Mouse (Mus musculus): ENCODE measurements around the gene Cd47. TPM values are rescaled to one million over a fixed set of nuclear protein-coding genes. Genes with fewer than 3 reads are reported as not detected.
A peak's percentile ranks its signal among the peaks of the same experiment; 100 is the strongest.
"Not testable (repeated sequence)": the region's sequence is repeated elsewhere in the genome, so short reads cannot be mapped to it uniquely, and the experiment has no call there.

Gene Cd47
- polyA plus RNA-seq, 1 experiment from 2014 or later = 38.4 TPM

GRCm38 (mm10) chr16:49818146-49818545 lies 17.8 kb downstream of the Cd47 start:
- Histone ChIP-seq H3K9me3 (replicated peaks) (no peaks in the 10 kb centered on the region), H3K4me1 (no peaks in the 10 kb centered on the region), H3K4me3 (no peak overlapping the region), H3K27ac (replicated peaks) (no peak overlapping the region), H3K27me3 (ENCODE audit: low read depth, poor library complexity, severe bottlenecking) (no peaks in the 10 kb centered on the region), H3K36me3 (no peaks in the 10 kb centered on the region)
- no peak for DNase-seq (ENCODE audit: low spot score)
- WGBS = 91% methylated on average over 5 of the region's 5 CpGs

GRCm38 (mm10) chr16:49818627-49819026 lies 18.3 kb downstream of the Cd47 start:
- WGBS = 84% methylated on average over 6 of the region's 6 CpGs
- no peaks in the 10 kb centered on the region for H3K27me3 ChIP-seq (ENCODE audit: low read depth, poor library complexity, severe bottlenecking)
- H3K4me3 ChIP-seq = no peak overlapping the region
- no peak overlapping the region for H3K27ac ChIP-seq (replicated peaks)
- no peak for DNase-seq (ENCODE audit: low spot score)
- H3K4me1 ChIP-seq = no peaks in the 10 kb centered on the region
- H3K36me3 ChIP-seq = no peaks in the 10 kb centered on the region
- H3K9me3 ChIP-seq (replicated peaks) = no peaks in the 10 kb centered on the region

DNA sequence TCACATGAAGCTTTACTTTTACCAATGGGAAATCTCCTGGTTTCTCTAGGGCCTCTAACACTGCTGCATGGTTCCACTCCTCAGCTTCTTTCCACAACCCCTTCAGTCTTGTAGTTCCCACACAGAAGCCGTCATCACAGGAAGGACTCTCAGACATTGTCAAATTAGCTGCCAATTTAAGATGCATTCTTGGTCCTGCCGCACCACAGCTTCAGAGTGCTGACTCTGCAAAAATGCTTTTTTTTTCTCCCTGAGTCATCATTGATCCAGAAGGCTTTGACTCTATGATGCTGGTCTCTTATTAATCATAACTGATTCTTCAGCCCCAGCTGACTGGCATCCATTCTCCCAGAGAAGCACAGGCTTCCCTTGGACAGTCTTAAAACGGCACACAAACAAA lies 19.2 kb downstream of the Cd47 start:
- Histone ChIP-seq H3K9me3 (replicated peaks) (no peaks in the 10 kb centered on the region), H3K4me3 (no peak overlapping the region), H3K4me1 (no peaks in the 10 kb centered on the region), H3K36me3 (no peaks in the 10 kb centered on the region), H3K27ac (replicated peaks) (no peak overlapping the region), H3K27me3 (ENCODE audit: low read depth, poor library complexity, severe bottlenecking) (no peaks in the 10 kb centered on the region)
- 92% methylated on average over 3 of the region's 3 CpGs for WGBS
- no peak for DNase-seq (ENCODE audit: low spot score)

DNA sequence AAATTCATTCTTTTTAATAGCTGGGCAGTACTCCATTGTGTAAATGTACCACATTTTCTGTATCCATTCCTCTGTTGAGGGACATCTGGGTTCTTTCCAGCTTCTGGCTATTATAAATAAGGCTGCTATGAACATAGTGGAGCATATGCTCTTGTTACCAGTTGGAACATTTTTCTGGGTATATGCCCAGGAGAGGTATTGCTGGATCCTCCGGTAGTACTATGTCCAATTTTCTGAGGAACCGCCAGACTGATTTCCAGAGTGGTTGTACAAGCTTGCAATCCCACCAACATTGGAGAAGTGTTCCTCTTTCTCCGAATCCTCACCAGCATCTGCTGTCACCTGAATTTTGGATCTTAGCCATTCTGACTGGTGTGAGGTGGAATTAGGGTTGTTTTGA lies 30.6 kb downstream of the Cd47 start:
- H3K36me3 ChIP-seq; H3K4me1 ChIP-seq; H3K27me3 ChIP-seq (ENCODE audit: low read depth, poor library complexity, severe bottlenecking); H3K9me3 ChIP-seq (replicated peaks); H3K27ac ChIP-seq (replicated peaks); DNase-seq (ENCODE audit: low spot score); H3K4me3 ChIP-seq: not testable (repeated sequence)
- WGBS = 92% methylated on average over 3 of the region's 3 CpGs

GRCm38 (mm10) chr16:49832339-49832738 lies 32.0 kb downstream of the Cd47 start:
- Histone ChIP-seq H3K4me1 (no peaks in the 10 kb centered on the region), H3K36me3 (no peaks in the 10 kb centered on the region), H3K4me3 (no peak overlapping the region), H3K27me3 (ENCODE audit: low read depth, poor library complexity, severe bottlenecking) (no peaks in the 10 kb centered on the region), H3K9me3 (replicated peaks) (no peaks in the 10 kb centered on the region), H3K27ac (replicated peaks) (no peak overlapping the region)
- no peak for DNase-seq (ENCODE audit: low spot score)
- 89% methylated on average over 3 of the region's 3 CpGs for WGBS

DNA sequence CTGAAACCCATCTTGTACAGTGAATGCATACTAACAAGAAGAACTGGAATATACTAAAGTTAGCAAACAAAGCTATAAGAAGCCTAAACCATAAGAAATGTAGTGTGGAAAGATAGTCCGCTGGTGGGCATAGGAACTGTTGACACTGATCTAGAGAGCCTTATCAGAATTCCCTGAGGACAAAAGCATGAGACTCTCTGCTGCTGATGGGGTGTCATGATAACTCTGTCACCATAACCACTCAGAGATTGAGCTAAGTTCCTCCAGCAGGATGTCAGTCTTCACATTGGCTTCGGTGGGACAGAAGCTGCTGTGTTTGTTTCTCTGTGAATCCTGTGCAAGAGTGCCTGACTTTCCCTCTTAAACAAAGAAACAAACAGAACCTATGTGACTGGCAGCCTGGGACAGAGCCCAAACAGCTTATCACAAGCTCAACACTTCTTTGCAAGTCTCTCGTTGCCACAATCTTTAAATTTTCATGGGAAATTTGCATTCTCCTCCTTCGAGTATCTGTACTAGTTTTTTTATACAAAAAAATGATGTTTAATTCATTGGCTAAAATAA lies 33.9 kb downstream of the Cd47 start:
- Histone ChIP-seq H3K4me1 (no peaks in the 10 kb centered on the region), H3K36me3 (no peaks in the 10 kb centered on the region), H3K27ac (replicated peaks) (no peak overlapping the region), H3K9me3 (replicated peaks) (no peaks in the 10 kb centered on the region), H3K27me3 (ENCODE audit: low read depth, poor library complexity, severe bottlenecking) (no peaks in the 10 kb centered on the region), H3K4me3 (no peak overlapping the region)
- whole genome bisulfite sequencing = 70% methylated on average over 4 of the region's 4 CpGs
- DNase-seq (ENCODE audit: low spot score) = no peak

GRCm38 (mm10) chr16:49836634-49837164 lies 36.4 kb downstream of the Cd47 start:
- 88% methylated on average over 6 of the region's 6 CpGs for WGBS
- Histone ChIP-seq H3K27ac (replicated peaks) (no peak overlapping the region), H3K9me3 (replicated peaks) (no peaks in the 10 kb centered on the region), H3K4me3 (no peak overlapping the region), H3K36me3 (no peaks in the 10 kb centered on the region), H3K4me1 (peaks cover 6% of the 10 kb centered on the region), H3K27me3 (ENCODE audit: low read depth, poor library complexity, severe bottlenecking) (no peaks in the 10 kb centered on the region)
- no peak for DNase-seq (ENCODE audit: low spot score)

DNA sequence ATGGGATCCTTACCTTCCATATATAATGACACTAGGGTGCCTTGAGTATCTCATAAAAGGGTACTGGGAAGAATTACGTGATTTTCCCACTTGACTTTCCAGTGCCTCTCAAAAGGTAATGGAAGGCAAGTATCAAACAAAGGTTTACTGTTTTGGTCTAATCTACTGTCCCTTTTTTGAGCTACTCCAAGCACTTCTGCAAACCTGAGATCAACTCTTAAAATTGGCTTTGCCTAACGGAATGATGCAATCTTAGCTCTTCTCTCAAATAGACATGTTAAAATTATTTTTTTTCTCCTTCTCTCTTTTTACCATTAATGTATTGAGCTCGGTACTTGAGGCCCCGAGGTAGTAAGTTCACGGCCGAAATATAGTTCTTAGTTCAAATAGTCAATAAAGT lies 38.6 kb downstream of the Cd47 start:
- no peak overlapping the region for H3K27ac ChIP-seq (replicated peaks)
- H3K36me3 ChIP-seq = no peaks in the 10 kb centered on the region
- H3K4me1 ChIP-seq = peaks cover 6% of the 10 kb centered on the region
- no peaks in the 10 kb centered on the region for H3K9me3 ChIP-seq (replicated peaks)
- H3K4me3 ChIP-seq = no peak overlapping the region
- no peak for DNase-seq (ENCODE audit: low spot score)
- H3K27me3 ChIP-seq (ENCODE audit: low read depth, poor library complexity, severe bottlenecking) = no peaks in the 10 kb centered on the region
- 88% methylated on average over 6 of the region's 6 CpGs for WGBS

DNA sequence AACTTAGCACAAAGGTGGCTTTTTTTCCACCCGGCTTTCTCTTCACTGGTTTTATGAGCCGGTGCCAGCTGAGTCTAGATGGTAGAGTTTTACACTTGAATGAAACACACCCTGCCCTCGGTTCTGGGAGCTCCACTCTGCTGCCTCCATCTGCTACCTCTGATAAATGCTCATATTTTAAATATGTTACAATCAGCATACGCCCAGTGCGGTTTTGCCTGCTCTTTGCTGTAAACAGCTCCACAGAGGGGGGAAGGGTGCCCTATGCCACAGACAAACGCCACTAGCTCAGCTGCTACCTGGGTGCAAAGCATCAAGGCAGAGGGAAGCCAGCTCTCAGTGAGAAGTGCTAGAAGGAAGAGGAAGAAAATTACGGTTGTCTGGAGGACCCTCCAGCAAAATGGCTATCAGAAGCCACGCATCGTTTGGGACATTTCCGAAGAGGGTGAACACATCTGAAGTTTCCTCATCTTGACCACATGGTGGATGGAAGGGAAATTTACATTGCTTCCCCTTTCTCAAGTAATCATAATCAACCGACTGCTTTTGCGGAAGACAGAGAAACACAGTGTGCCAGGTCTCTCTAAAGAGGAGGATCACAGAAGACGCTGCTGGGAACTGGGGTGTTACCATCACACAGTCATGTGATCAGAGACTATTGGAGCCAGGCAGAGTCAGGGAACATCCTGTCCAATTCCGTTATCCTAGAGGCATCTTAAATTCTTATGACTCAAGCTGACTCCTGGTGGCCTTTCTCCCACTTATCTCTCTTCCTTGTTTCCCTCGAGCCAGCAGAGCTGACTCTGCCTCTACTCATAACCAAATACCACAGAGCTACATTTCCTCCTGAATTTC lies 39.6 kb downstream of the Cd47 start:
- H3K4me1 ChIP-seq = peaks cover 6% of the 10 kb centered on the region
- H3K27ac ChIP-seq (replicated peaks) = peak overlapping the region; percentile 49; the same call in 1 of the 2 replicates
- WGBS = 74% methylated on average over 15 of the region's 15 CpGs
- DNase-seq (ENCODE audit: low spot score) = no peak
- H3K27me3 ChIP-seq (ENCODE audit: low read depth, poor library complexity, severe bottlenecking) = no peaks in the 10 kb centered on the region
- no peaks in the 10 kb centered on the region for H3K36me3 ChIP-seq
- no peaks in the 10 kb centered on the region for H3K9me3 ChIP-seq (replicated peaks)
- H3K4me3 ChIP-seq = no peak overlapping the region

GRCm38 (mm10) chr16:49843723-49844122 lies 43.4 kb downstream of the Cd47 start:
- no peak for DNase-seq (ENCODE audit: low spot score)

GRCm38 (mm10) chr16:49847224-49848003 lies 47.1 kb downstream of the Cd47 start:
- H3K9me3 ChIP-seq (replicated peaks) = no peaks in the 10 kb centered on the region
- no peak overlapping the region for H3K4me3 ChIP-seq
- no peaks in the 10 kb centered on the region for H3K4me1 ChIP-seq
- no peaks in the 10 kb centered on the region for H3K27me3 ChIP-seq (ENCODE audit: low read depth, poor library complexity, severe bottlenecking)
- no peak overlapping the region for H3K27ac ChIP-seq (replicated peaks)
- WGBS = 84% methylated on average over 5 of the region's 5 CpGs
- DNase-seq (ENCODE audit: low spot score) = no peak
- H3K36me3 ChIP-seq = no peaks in the 10 kb centered on the region

More at GRCm38 (mm10) chr16:49843723-49844122, 43.4 kb downstream of the Cd47 start:
- 75% methylated on average over 1 of the region's 1 CpGs for WGBS
- peaks cover 6% of the 10 kb centered on the region for H3K4me1 ChIP-seq
- no peaks in the 10 kb centered on the region for H3K27me3 ChIP-seq (ENCODE audit: low read depth, poor library complexity, severe bottlenecking)
- no peaks in the 10 kb centered on the region for H3K9me3 ChIP-seq (replicated peaks)
- H3K27ac ChIP-seq (replicated peaks) = no peak overlapping the region
- no peaks in the 10 kb centered on the region for H3K36me3 ChIP-seq
- H3K4me3 ChIP-seq = no peak overlapping the region

DNA sequence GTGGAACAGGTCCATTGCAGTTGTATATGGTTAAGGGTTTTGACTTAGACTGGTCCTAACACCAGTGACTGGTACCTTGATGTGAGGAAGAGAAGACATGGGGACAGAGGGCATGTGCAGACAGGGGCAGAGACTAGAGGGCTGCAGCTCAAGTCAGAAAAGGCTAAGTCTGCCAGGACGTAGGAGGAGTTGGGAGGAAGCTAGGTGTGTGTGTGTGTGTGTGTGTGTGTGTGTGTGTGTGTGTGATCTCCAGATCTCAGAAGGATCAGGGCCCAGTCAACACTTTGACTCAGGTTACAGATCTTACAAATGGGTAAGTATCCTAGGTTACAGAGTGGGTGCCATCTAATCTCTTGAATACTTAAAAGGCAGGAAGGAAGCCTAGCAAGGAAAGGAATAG lies 48.3 kb downstream of the Cd47 start:
- Histone ChIP-seq H3K27me3 (ENCODE audit: low read depth, poor library complexity, severe bottlenecking) (no peaks in the 10 kb centered on the region), H3K27ac (replicated peaks) (no peak overlapping the region), H3K4me3 (no peak overlapping the region), H3K9me3 (replicated peaks) (no peaks in the 10 kb centered on the region), H3K4me1 (no peaks in the 10 kb centered on the region), H3K36me3 (no peaks in the 10 kb centered on the region)
- WGBS = 84% methylated on average over 1 of the region's 1 CpGs
- DNase-seq (ENCODE audit: low spot score) = no peak
